Mouse (Mus musculus) liver, embryonic 15.5 days (tissue): ENCODE measurements around the gene Sdr39u1. TPM values are rescaled to one million over a fixed set of nuclear protein-coding genes. Genes with fewer than 3 reads are reported as not detected.

Experiments
- ATAC-seq: fragments of 200-750 bp; cut with Nextera tagmentation; 2 replicates; pipeline ENCODE4 v1.8.0; 2017; ENCODE audit warnings: moderate number of reproducible peaks, mild to moderate bottlenecking, moderate library complexity; ENCODE audit not compliant: insufficient read depth
- H3K27ac ChIP-seq: fragments of 300-500 bp; sonication (generic); replicated peaks from 2 replicates; pipeline ENCODE4 v1.5.1; 2015; ENCODE audit warnings: mild to moderate bottlenecking, inconsistent platforms
- H3K27me3 ChIP-seq: fragments of 300-500 bp; sonication (generic); 2 replicates; pipeline ENCODE4 v1.6.1; 2015; ENCODE audit warnings: mild to moderate bottlenecking, inconsistent platforms
- H3K36me3 ChIP-seq: fragments of 300-500 bp; sonication (generic); replicated peaks from 2 replicates; pipeline ENCODE4 v1.6.1; 2015; ENCODE audit warnings: moderate library complexity, mild to moderate bottlenecking, inconsistent platforms
- H3K4me1 ChIP-seq: fragments of 300-500 bp; sonication (generic); replicated peaks from 2 replicates; pipeline ENCODE4 v1.6.1; 2015; ENCODE audit warnings: inconsistent platforms
- H3K4me2 ChIP-seq: fragments of 300-500 bp; sonication (generic); 2 replicates; pipeline ENCODE4 v1.6.1; 2015; ENCODE audit warnings: moderate library complexity, mild to moderate bottlenecking, inconsistent platforms
- H3K4me3 ChIP-seq: fragments of 300-500 bp; sonication (generic); replicated peaks from 2 replicates; pipeline ENCODE4 v1.5.1; 2015; ENCODE audit warnings: mild to moderate bottlenecking, inconsistent platforms
- H3K9ac ChIP-seq: fragments of 300-500 bp; sonication (generic); 2 replicates; pipeline ENCODE4 v1.6.1; 2015; ENCODE audit warnings: moderate library complexity, mild to moderate bottlenecking, inconsistent platforms
- H3K9me3 ChIP-seq: fragments of 300-500 bp; sonication (generic); replicated peaks from 2 replicates; pipeline ENCODE4 v1.6.1; 2016; ENCODE audit warnings: inconsistent platforms
- WGBS: fragments of 180-500 bp; shearing (Covaris S2); methylation state at CpG from one replicate; pipeline ENCODE4 v1.1.7; 2015; ENCODE audit warnings: mixed read lengths; ENCODE audit not compliant: insufficient replicate concordance; 5-methylcytosine and 5-hydroxymethylcytosine counted together
- polyA plus RNA-seq: library from polyadenylated mRNA; unstranded; fragments of >200 nt; fragmentation: Nextera tagmentation; extraction: Ambion mirVana; gene quantifications from 2 replicates; pipeline ENCODE4 v1.2.1, GENCODE M21; 2015

Sdr39u1 gene
- polyA plus RNA-seq, 1 experiment from 2014 or later, result 12.8 TPM

DNA sequence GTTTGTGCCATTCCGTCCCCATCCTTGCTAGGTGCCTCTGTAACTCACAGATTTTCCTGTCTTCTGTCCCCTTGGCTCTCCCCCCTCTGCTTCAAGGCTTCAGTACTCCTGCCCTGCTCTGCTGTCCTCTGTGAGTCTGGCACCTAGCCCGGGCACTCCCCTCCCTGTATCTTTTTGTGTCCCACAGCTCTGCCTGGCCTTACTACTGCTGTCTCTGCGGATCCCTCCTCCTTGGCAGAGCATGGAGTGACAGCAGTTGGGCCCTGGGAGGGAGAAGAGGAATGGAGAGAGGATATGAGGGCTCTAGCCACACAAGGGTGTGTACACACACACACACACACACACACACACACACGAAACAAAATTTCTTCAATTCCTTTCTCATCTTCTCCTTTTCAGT, 15.9 kb downstream of the Sdr39u1 start, which contains the start of gene Cbln3:
Gene Cbln3 (minus strand): TSS at position 227 of the 400 bp plus-strand sequence.
- H3K9me3 ChIP-seq, result no peaks in the 10 kb centered on the region
- peaks cover 51% of the 10 kb centered on the region for H3K4me1 ChIP-seq
- H3K27me3 ChIP-seq, result no peaks in the 10 kb centered on the region
- peak within 1 kb of the TSS; percentile 78 for H3K4me2 ChIP-seq
- peaks cover 33% of the 10 kb centered on the region for H3K36me3 ChIP-seq
- ATAC-seq, result no peak
- peak within 1 kb of the TSS; percentile 93 for H3K27ac ChIP-seq
- H3K4me3 ChIP-seq, result peak within 1 kb of the TSS; percentile 85
- peak within 1 kb of the TSS; percentile 95 for H3K9ac ChIP-seq
- WGBS, result 41% methylated on average over 4 of the region's 4 CpGs

DNA sequence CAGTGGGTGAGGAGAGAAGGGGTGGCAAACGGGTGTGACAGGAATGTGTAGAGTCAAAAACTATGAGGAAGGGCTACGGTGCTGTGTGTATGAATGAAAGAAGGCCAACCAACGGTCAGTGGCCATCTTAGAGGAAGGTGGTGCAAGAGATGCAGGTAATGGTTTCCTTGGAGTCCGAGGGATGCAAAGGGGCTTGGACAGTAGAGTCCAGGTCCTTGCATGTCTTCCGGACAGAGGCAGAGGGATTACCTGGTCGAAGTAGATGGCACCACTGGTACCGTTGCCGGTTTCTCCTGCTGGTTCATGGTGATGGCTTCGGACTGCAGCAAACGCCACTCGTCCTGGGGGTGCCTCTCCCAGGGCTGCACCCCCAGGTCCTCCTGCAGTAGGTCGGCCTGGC, 16.4 kb downstream of the Sdr39u1 start:
- 78% methylated on average over 12 of the region's 12 CpGs for WGBS
- no peak overlapping the region for H3K4me3 ChIP-seq
- ATAC-seq, result no peak
- H3K4me2 ChIP-seq, result no peak overlapping the region
- peak overlapping the region; percentile 93; the same call in 1 of the 2 replicates for H3K27ac ChIP-seq
- H3K36me3 ChIP-seq, result peaks cover 28% of the 10 kb centered on the region
- H3K9me3 ChIP-seq, result no peaks in the 10 kb centered on the region
- peaks cover 51% of the 10 kb centered on the region for H3K4me1 ChIP-seq
- no peak overlapping the region for H3K9ac ChIP-seq
- 0 out of 2 replicates have a peak, but pooled peaks cover under 1% of the 10 kb centered on the region for H3K27me3 ChIP-seq

DNA sequence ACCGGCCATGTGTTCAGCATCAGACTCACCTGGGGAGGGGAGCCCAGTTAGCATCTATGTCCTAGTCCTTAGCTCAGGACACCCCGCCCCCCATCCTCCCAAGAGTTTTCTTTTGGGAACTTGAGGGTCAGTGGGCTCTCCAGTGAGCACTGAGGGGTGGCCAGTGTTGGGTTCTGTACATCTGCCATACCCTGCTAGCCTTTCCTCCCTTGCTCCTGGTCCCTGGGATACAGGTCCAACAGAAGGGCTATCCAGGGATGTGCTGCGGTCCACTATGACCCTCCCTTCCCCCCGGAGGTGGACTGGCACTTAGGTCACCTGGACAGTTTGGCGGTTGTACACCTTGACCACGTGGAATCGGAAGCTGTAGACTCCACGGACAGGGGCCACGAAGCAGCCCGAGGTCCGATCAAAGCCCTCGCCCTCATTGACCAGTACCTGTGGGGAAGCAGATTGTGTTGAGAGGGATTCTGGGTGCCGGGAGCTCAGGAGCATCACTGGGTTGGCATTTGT, 16.9 kb downstream of the Sdr39u1 start:
- Histone ChIP-seq H3K27me3 (0 out of 2 replicates have a peak, but pooled peaks cover 5% of the 10 kb centered on the region), H3K9me3 (no peaks in the 10 kb centered on the region), H3K27ac (peak overlapping the region; percentile 75), H3K4me3 (no peak overlapping the region), H3K9ac (no peak overlapping the region), H3K4me1 (peaks cover 54% of the 10 kb centered on the region), H3K36me3 (peaks cover 23% of the 10 kb centered on the region), H3K4me2 (no peak overlapping the region)
- no peak for ATAC-seq
- WGBS, result 77% methylated on average over 13 of the region's 13 CpGs

DNA sequence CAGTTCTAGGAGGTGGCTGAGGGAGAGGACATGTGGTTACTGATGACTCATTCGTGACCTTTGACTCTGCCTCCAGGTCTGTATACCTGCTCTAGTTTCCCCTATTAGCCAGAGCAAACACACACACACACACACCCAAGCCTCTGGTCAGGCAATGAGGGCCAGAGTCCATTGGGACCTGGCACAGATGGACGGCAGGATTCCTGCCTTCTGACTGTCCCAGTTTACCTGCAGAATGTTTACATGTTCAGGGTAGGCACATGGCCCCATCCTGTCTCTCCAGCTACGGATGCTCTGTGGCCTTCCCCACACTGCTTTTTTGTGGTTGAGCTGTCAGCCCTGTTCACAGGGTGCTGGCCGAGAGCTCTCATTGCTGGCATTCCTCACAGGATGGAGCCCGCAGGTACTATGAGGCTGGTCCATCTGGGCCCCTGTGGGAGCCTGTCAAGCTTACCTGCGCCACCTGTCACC, 17.9 kb downstream of the Sdr39u1 start:
- Histone ChIP-seq H3K9ac (no peak overlapping the region), H3K36me3 (peaks cover 13% of the 10 kb centered on the region), H3K4me2 (peak overlapping the region; percentile 29), H3K27me3 (peaks cover 14% of the 10 kb centered on the region; the same call in 1 of the 2 replicates), H3K9me3 (no peaks in the 10 kb centered on the region), H3K4me3 (no peak overlapping the region), H3K4me1 (peaks cover 60% of the 10 kb centered on the region), H3K27ac (peak overlapping the region; percentile 75)
- 39% methylated on average over 6 of the region's 6 CpGs for WGBS
- peak; percentile 57 for ATAC-seq

DNA sequence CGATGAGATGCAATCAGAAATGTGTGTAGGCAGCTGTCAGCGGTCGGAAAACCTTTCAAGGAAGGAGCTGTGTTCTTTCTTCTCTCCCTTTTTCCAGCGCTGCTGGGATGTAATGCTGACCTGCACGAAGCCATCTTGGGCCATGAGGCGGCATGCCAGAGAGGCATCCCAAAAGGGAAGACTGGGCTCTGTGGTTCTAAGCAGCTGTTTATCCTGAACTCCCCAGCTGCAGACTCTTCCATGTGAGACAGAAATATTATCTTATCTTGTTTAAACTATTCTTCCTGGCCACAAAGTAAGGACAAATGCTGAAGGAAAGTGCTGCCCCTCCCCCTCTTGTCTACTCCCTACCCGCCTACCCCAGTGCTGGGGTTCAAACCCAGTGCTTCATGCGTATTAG, 19.1 kb downstream of the Sdr39u1 start:
- Histone ChIP-seq H3K9ac (no peak overlapping the region), H3K36me3 (peaks cover under 1% of the 10 kb centered on the region; the same call in 1 of the 2 replicates), H3K4me3 (no peak overlapping the region), H3K27me3 (peaks cover 16% of the 10 kb centered on the region; the same call in 1 of the 2 replicates), H3K9me3 (no peaks in the 10 kb centered on the region), H3K4me1 (peaks cover 47% of the 10 kb centered on the region), H3K27ac (no peak overlapping the region), H3K4me2 (no peak overlapping the region)
- 45% methylated on average over 8 of the region's 8 CpGs for WGBS
- ATAC-seq, result no peak

DNA sequence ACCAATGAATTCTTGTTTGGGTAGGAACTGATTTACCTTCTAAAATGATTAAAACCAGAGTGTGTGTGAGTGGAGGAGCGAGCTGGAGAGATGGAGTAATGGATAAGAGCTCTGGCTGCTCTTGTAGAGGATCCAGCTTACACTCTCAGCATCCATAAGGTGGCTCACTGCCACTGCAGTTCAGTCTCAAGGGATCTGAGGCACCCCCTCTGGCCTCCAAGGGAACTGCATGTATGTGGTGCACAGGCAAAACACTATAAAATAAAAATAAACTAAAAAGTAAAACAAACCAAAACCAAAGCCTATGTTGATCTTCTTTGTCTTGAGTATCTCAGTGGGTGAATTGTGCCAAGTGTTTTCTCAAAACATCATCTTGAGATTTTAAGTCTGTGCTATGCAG, 20.5 kb downstream of the Sdr39u1 start:
- Histone ChIP-seq H3K4me1 (peaks cover 38% of the 10 kb centered on the region), H3K27ac (no peak overlapping the region), H3K9me3 (no peaks in the 10 kb centered on the region), H3K4me3 (no peak overlapping the region), H3K4me2 (no peak overlapping the region), H3K9ac (no peak overlapping the region), H3K36me3 (no peaks in the 10 kb centered on the region), H3K27me3 (peaks cover 24% of the 10 kb centered on the region; the same call in 1 of the 2 replicates)
- ATAC-seq, result no peak
- WGBS, result 18% methylated on average over 1 of the region's 1 CpGs

DNA sequence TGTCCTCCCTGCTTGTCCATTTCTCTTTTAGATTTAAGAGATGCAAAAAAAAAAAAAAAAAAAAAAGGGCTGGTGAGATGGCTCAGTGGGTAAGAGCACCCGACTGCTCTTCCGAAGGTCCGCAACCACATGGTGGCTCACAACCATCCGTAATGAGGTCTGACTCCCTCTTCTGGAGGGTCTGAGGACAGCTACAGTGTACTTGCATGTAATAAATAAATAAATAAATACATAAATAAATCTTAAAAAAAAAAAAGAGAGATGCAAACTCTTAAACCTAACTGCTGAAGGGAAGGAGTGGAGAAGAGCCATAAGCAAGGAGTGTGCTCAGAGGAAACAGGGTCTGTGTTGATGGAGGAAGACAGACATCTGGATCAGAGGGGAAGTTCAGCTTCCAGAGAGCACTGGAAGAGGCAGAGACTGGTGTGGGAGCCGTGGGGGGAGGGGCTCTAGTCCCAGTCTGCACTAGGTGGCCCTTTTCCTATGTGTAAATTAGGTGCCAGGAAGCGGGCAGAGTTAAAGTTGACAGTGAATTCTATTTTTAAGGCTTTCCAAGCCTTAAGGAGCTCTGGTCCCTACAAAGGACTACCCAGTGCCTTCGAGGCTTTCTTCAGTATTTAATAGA, 21.7 kb downstream of the Sdr39u1 start:
- Histone ChIP-seq H3K27me3 (peaks cover 24% of the 10 kb centered on the region; the same call in 1 of the 2 replicates), H3K36me3 (no peaks in the 10 kb centered on the region), H3K4me1 (peaks cover 36% of the 10 kb centered on the region), H3K4me2 (no peak overlapping the region), H3K9me3 (no peaks in the 10 kb centered on the region), H3K9ac (no peak overlapping the region), H3K27ac (no peak overlapping the region), H3K4me3 (no peak overlapping the region)
- whole genome bisulfite sequencing, result 16% methylated on average over 7 of the region's 7 CpGs
- no peak for ATAC-seq

DNA sequence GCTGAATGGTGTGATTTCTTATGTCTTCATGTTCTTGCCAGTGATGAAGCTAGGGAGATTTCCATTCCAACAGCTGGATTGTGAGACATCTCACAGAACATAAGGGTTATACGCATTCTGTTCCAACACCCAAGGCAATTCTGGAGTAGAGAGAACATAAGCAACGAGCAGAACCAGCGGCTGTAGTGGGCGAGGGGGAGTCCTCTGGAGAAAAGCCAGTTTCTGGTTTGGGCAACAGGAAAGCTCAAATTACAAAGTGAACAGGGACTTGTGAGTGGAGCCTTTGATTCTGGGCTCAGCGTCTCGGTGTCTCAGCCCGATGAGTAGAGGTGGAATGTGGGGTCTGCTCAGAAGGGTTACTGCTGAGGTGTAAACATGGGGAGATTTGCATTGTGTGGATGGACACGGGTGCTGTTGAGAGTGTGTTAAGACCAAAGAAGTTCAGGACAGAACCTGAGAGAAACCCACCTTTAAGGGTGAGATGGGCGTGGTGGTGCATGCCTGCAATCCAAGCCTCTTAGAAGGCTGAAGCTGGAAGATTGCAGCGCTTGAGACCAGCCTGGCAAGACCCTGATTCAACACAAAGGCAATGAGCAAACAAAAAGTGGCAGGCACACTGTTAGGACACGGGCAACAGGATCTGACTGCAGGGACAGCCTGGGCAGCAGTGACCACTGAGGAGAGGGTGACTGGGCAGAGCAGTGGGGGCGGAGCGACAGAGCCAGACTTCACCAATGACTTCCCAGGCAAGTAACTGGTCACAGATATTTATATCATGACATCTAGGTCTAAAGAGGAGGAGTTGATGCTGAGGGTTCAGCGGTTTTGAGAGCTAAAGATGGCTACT, 22.4 kb downstream of the Sdr39u1 start:
- Histone ChIP-seq H3K27ac (no peak overlapping the region), H3K27me3 (peaks cover 24% of the 10 kb centered on the region; the same call in 1 of the 2 replicates), H3K9me3 (no peaks in the 10 kb centered on the region), H3K4me1 (peaks cover 32% of the 10 kb centered on the region), H3K36me3 (no peaks in the 10 kb centered on the region), H3K4me3 (no peak overlapping the region), H3K4me2 (no peak overlapping the region), H3K9ac (no peak overlapping the region)
- whole genome bisulfite sequencing, result 25% methylated on average over 14 of the region's 14 CpGs
- ATAC-seq, result no peak

DNA sequence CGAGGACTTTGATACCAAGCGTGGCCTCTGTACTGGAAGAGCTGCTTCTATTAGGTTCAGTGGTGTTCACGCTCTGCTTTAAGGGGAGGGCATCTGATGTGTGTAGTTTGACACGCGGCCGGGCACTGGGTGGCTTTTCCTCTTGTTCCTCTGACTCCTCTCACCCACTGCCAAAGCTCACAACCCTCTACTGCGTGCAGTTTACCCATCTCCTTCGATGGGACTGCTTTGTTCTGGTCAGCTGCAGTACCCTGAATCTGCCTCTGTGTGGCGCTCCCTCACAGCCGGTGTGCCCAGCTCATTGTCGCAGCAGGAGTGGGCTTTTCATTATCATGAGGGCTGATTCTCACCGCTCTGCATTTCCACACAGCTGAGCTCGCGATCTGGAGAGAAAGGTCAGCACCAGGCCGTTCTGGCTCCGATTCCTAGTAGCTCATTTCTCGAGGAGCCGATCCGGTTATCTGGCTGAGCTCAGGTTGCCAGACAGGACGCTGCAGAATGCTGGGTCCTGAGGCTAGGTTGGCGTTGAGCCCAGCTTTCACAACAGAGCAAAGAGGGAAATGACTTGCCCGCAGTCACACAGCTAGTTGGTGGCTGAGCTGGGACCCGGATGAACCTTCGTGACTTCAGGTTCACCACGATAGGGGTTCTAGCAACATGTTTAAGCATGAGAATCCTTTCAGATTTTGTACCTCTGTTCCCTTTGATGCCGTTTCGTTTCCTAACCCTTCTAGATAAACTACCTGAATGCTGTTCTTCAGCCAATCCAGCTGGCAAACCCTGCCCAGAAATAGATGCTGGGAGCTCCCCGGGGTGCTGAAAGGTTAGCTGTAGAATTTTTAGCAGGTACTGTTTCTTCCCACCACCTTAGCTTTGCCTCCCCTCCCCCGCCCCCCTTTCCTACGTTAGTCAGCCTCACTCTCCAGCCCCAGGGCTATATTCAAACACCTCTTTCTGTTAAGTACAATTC, 26.1 kb downstream of the Sdr39u1 start:
- Histone ChIP-seq H3K27me3 (peaks cover 24% of the 10 kb centered on the region; the same call in 1 of the 2 replicates), H3K4me3 (peak overlapping the region; percentile 36), H3K36me3 (peaks cover 11% of the 10 kb centered on the region; the same call in 1 of the 2 replicates), H3K9me3 (no peaks in the 10 kb centered on the region), H3K4me1 (peaks cover 25% of the 10 kb centered on the region), H3K27ac (no peak overlapping the region), H3K9ac (no peak overlapping the region), H3K4me2 (peak overlapping the region; percentile 68)
- WGBS, result 11% methylated on average over 30 of the region's 30 CpGs
- ATAC-seq, result peak; percentile 47; the same call in 1 of the 2 replicates

DNA sequence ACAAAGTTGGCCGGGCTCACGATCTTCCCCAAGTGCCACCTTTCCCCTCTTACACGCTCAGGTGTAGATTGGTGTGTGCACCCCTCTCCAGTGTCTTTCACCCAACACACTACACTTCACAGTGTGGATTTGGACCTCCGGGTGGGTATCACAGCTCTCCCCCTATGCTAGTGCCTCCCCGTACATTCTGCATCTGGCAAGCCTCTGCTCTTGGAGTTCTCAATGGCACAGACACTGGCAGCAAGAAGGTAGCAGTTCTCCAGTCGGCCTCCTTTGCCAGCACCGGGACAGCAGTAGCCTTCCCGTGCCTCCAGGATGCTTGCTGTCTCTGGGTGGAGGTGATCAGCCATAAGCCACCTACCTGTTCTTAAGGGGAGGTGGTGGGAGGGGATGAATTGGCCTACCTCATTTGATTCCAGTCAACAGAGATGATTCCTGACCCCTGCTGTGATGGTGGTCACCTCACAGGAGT, 26.8 kb downstream of the Sdr39u1 start:
- peaks cover 22% of the 10 kb centered on the region for H3K4me1 ChIP-seq
- no peak for ATAC-seq
- WGBS, result 74% methylated on average over 8 of the region's 8 CpGs
- H3K4me2 ChIP-seq, result peak overlapping the region; percentile 68; the same call in 1 of the 2 replicates
- no peak overlapping the region for H3K27ac ChIP-seq
- H3K27me3 ChIP-seq, result peaks cover 20% of the 10 kb centered on the region; the same call in 1 of the 2 replicates
- H3K9me3 ChIP-seq, result no peaks in the 10 kb centered on the region
- peaks cover 18% of the 10 kb centered on the region; the same call in 1 of the 2 replicates for H3K36me3 ChIP-seq
- H3K9ac ChIP-seq, result no peak overlapping the region
- no peak overlapping the region for H3K4me3 ChIP-seq
